Mouse (Mus musculus) cerebellum, adult 2 months (tissue): Measurements from ENCODE around the gene Dnttip1.

ENCODE experiments used
- CTCF ChIP-seq: fragments of 200-500 bp; IDR thresholded peaks from 2 replicates; pipeline ENCODE4 v1.5.1; 2011; ENCODE audit warnings: low read depth, mild to moderate bottlenecking, control low read depth, low read length, moderate library complexity, borderline replicate concordance; ENCODE audit not compliant: insufficient read depth
- POLR2A ChIP-seq: fragments of 200-500 bp; IDR thresholded peaks from 2 replicates; pipeline ENCODE4 v1.6.1; 2011; ENCODE audit warnings: low read length, control low read depth, borderline replicate concordance; ENCODE audit not compliant: insufficient read depth

DNA sequence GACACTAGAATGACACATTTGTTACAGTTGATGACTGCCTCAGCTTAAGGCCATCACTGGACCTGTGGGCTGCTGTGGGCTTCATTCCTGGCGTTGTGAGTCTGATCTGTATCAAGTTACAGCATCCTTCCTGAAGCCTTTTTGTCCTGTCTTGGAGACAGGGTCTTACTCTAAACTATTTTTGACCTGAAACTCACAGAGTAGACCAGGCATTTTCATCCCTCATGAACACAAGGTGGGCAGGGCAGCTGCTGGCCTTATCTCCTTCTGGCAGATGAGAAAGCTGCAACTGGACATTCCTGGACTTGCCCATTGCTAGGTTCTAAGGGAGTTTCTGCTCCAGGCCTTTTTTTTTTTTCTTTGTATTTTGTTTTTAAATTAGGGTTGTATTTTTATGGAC lies 12.9 kb downstream of the Dnttip1 start:
- no peak for TF ChIP-seq CTCF
- TF ChIP-seq POLR2A, result no peak
